Mouse (Mus musculus) 3134 (cell line): Measurements from ENCODE around the gene Ctnnbl1.

Experiments used
- DNase-seq: peaks from one replicate; pipeline ENCODE4 v3.0.0-alpha.2; 2011; ENCODE audit warnings: low spot score; ENCODE audit not compliant: insufficient read length; ENCODE audit errors: extremely low read depth

Ctnnbl1 gene

DNA sequence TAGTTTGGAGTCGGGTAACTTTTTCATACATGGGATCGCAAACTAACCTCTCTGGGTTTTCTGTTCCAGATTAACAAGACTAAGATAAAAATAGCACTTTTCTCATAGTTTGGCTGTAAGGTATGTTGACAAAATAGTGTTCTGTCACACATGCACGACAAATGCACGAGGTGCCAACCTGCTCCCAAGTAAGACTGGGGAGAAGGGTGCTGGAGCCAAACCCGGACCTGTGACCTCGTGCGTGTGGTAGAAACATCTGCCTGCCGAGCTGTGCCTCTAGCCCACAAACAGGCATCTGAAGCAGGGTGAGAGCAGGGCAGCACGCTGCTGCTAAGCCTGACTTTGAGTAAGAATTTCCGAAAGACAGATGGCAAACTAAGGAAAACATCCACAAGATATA lies 125.1 kb downstream of the Ctnnbl1 start:
- DNase-seq, result no peak

DNA sequence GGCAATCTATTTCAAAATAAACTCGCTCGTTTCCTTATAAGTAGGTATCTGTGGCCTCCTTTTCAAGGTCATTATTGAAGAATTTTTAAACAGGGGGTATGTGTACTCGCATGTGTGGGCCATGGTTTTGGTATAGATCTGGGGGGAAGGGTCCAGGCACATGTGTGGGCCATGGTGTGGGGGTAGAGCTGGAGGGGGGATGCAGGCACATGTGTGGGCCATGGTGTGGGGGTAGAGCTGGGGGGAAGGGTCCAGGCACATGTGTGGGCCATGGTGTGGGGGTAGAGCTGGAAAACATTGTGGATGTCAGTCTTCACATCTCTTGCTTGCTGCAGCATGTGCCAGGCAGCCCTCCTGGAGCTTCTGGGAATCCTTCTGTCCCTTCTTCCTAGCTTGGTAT lies 129.9 kb downstream of the Ctnnbl1 start:
- no peak for DNase-seq

DNA sequence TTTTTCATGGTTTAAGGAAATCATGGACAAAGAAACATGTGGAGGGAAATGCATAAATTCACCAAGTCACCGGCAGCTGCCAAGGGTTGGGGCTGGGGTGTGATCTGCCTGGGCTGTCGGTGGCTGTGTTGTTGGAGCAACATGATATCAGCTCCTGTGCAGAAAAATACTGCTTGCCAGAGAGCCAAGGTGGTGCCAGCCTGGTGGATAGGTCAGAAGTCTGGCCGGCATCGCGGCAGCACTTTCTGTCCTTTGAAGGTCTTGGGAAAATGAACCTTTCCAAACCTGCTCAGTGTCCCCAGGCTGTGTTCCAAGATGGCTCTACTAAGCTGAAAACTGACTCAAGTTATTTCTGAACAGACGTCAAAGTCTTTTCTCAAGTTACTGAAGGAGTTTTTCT lies 133.0 kb downstream of the Ctnnbl1 start:
- DNase-seq, result no peak

DNA sequence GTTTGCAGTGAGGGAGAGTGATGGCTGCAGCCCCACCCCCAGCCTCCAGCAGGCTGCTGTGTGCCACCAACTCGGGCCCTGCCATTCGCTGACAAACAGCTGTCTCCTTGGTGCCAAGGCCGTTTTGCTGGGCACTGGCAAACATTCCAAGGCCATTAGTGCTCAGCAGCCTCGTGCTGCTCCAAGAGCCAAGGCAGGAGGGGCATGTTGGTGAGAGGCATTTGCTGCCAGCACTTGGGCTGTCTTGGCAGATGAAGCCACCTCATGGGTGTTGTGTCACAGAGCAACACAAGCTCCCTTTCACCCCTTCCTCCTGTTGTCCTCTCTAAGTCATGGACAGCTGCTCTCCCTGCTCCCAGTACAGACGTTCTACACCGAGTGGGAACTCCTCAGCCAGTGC lies 136.0 kb downstream of the Ctnnbl1 start:
- peak; percentile 85 for DNase-seq

DNA sequence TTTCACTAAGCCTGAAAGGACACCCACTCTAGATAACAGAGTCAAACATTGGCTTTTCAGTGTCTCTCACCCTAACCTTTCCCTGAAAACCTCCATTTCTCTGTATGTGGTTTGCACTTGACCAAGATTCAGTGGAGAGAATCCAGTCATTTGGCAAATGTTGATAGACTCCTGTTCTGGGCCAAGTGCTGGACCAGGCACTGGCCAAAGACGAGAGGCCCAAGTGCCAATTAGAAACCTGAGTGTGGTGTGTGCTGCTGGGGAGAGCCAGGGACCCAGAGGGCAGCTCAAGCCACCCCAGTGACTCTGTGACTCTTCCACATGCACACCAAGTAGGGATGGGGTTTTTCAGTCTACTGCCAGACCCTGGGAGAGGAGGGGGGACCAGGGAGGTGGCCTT lies 136.5 kb downstream of the Ctnnbl1 start:
- DNase-seq, result no peak

DNA sequence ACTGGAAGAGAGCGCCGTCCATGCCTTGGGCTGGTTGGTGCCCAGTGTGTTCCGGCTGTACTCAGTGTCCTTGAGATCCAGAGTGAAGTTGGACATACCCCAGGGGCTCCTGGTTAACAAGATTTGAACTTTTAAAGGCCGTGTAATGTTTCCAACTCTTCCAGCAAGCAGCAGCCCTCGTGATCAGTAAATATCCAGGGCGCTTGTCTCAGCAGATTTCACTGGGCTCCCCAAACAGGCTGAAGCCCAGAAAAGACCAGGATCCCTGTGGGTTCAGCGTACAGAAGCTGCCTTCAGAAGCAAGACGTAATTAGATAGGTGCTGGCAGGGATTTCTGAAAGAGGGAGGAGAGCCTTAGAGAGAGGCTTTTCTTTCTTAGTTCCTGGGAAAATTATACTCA lies 137.9 kb downstream of the Ctnnbl1 start:
- no peak for DNase-seq

DNA sequence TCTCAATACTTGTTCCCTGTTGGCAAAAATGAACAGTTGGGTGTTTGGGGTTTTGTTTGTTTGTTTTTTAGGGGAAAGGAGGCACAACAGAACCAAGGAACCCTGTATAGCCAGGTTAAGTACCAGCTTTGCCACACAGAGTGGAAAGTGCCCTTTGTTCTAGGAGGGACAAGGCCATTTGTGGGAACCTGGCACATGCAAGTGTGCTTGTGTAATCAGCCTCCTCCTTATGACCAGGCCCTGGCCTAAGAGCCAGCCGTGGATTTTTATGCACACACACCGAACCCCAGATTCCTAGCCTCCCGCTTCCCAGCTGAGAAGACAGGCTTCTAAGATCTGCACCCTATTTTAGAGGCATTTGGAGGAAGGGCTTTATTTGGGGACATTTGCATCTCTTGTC lies 140.2 kb downstream of the Ctnnbl1 start:
- no peak for DNase-seq

DNA sequence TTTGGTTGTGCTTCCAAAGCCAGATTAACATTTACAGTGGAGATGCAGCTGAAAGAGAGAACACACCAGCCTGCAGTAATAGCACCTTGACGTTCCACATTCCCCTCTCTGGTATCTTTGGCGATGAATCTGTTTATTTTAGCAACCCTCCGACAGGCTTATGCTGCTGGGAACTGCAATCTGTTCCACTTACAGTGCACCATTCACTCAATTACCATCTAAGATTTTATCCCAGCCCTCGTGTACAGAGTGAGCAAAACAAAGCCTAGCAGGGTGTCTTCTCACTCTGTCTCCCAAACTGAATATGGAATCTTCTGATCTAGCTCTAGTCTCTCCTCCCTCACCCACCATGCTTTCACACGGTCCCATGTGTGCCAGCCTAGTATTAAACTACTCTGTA lies 140.8 kb downstream of the Ctnnbl1 start:
- no peak for DNase-seq

DNA sequence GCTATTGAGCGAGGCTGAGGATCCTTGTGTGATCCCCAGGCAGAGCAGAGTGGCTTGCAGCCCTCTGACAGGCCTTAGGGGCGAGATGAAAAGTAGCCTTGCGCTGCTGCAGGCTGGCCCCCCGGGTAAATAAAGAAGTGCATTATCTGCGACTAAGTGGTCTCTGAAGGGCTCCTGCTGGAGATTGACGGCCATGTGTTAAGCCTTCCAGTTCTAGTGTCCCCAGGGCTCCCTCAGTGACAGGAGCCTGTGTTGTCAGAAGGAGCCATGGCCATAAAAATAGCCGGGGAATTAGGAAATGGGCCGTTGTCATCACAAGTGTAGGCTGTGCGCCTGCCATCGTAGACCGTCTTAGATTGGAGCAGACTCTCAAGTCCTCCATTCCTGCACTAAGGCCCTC lies 144.7 kb downstream of the Ctnnbl1 start:
- DNase-seq, result no peak

DNA sequence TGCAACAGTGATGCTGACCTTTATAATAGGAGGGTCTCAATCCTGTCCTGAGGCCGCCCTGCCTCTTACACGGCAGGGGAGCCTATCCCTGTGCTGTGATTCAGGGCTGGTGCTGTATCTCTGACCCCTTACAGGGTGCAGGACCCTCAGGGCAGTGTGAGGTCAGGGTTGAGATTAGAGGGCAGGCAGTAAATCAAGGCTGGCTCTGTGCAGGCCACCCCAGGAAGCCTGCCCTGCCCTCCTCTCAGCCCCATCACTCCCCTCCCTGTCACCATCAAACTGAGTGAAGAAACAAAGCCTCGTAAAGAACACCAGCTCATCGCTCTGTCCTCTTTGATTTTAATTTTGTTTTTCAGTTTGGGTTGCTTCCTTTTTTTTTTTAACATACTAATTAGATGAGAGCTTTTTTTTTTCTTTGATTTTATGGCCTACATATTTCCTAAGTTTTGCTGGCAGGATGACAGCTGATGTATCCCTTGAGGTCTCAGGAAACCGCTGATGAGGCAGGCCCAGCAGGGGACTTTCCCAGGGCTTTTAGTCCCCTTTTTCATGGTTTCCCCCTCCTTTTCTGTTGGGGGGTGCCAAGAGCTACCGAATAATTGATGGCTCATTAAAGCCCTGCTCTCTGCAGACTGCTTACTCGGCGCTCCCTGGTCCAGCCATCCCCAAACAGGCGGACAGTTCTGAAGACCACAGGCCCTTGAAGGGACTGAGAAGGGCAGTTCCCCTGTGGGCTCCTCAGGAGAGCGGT lies 150.2 kb downstream of the Ctnnbl1 start:
- DNase-seq, result no peak

DNA sequence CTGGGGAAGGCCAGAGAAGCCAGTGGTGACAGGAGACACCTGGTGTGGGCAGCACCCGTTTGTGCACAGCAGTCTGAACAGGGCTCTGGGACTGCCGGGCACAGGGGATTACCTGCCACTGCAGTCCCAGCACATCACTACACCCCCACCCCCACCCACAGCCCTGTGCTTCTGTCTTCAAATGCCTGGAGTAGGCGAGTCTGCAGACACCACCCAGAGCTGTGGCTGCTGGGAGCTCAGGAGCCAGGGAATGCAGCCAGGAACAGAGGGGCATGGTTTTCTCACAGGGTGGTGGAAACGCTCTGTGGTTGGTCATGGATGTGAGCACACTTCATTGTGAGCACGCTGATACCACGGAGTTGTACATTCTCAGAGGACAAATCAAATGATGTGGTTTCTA lies 154.0 kb downstream of the Ctnnbl1 start:
- DNase-seq, result no peak

DNA sequence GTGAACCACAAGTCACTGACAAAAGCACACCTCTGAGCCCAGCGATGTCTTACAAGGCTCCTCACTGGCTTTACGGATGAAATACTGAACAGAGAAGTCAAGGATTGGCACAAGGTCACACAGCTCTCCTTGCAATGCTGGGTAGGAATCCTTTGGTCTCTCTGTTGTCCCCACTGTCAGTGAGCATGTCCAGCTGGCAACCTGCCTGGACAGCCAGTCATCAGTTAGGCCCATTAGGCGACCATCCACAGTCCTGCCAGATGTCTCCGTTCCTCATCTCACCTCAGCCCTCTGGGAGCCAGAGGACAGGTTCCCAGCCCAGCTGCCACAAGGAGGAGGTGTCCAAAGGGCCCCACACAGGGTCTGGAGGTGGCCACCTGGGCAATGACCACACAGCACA lies 159.9 kb downstream of the Ctnnbl1 start:
- peak; percentile 56 for DNase-seq

DNA sequence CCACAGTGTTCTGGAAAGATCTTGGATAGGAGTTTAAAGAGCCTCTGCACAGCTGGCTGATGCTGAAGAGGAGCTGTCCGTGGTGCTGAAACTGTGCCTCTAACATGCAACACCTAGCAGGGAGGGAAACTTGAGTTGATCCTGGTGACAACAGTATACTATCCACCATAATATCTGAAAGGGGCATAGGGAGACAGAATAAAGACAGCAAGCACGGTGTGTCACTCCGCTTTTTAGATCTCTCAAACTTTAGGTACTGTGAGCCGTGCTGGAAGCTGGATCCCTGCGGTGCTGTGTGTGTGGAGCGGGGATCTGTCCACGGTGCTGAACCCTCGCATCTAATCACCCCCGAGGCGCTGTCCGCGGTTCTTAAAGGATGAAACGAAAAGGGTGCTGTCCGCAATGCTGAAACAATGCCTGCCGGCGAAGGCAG lies 176.0 kb downstream of the Ctnnbl1 start:
- peak; percentile 54 for DNase-seq

DNA sequence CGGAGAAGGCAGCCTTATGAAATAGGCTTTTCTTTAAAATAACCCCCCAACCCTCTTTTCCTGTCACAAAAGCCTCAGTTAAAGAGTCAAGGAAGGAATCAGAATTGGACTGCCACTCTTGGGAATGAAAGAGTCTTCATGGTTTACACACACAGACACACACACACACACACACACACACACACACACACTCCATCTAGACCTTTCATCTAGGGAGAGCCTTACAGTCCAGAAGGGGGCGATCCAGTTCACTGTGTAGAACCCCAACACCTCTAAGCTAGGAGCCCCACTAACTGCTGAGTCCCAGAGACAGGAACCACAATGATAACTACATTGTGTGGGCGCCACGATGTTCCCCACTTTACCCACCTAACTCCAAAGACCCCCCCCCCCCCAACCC lies 176.5 kb downstream of the Ctnnbl1 start:
- DNase-seq, result no peak

DNA sequence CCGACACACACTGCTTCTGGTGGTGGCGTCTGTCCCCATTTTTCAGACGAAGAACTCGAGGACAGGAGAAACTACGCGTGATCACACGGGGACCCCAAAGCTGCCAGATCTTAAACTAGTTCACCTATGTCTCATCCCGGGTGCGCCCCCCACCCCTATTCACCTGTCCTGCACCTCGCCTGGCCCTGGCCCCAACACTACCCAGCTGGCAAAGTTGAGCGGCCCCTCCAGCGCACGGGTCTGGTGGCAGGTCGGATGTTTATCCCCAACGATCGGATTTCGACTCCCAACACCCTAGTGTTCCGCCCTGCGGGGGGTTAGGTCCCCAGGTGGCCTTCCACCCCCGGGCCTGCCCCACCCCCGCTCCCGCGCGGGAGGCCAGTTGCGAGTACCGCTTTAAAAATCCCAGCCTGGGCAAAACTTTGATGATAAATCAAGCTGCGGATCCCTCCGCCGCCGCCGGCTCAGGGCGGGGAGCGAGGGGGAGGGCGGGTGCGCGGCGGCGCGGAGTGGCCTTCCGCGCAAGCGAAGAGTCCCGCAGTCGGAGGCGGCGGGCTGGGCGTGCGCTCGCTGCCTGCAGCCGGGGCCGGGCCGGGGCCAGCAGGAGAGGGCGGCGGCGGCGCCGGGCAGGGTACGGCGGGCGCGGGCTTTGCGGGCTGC lies 177.0 kb downstream of the Ctnnbl1 start, which contains the start of gene Vstm2l:
TSS of gene Vstm2l (plus strand) at position 549 of the 660 bp plus-strand sequence.
- no peak for DNase-seq

DNA sequence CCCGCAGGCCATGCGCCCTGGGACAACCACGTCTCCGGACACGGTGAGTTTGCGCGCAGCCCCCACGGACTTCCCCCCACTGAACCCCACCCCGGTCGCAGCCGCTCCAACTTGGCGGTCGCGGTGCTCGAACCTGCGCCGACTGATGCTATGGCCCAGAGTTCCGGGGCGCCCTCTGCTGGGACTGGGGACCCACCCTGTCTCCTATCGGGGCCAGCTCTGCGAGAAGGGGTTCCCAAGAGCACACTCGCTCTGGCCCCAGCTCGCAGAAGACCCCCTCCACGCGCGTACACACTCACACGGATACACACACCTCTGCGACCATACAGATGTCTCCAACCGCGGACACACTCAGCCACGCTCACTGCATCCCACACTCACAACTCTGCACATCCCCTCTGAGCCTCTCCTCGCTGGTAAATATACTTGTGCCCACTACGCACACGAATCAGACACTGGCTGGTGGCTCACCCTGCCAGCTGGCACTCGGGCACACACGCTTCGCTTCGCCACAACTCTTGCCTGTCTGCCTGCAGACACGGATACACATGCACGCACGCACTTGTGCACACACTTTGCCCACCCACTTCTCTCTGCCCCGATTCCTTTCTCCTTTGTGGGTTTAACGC lies 177.8 kb downstream of the Ctnnbl1 start:
- no peak for DNase-seq

DNA sequence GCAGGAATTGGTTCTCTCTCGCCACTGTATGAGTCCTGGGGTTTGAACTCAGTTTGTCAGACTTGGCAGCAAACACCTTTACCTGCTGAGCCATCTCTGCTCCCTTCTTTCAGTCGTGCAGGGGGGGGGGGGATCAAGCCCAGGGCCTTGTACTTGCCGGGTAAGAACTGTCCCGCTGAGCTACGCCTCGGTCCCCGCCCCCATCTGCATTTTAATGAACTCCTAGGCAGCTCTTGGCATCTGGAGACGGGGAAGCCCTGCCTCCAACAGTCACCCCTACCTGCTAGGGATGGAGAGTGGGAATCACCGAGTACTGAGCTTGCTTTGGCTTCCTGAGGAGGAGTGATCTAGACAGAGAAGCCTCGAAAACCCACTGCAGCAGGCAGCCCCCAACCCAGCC lies 181.3 kb downstream of the Ctnnbl1 start:
- DNase-seq, result no peak

DNA sequence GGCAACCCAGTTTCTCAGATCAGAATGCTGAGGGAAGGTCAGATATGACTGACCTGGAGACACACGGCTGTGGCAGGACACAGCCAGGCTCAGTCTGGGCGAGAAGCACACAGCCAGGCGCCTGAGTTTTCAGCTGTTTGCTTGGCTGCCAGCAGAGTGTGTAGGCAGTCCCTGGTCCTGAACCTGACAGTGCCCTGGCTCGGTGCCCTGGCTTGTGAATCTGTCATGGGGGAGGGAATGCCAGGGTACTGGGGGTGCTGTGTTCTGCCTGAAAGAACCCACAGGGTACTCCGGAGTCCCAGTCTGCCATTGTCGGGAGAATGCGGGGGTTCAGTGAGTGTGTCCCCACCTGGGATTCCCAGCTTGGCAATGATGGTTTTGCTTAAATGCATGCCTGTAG lies 184.3 kb downstream of the Ctnnbl1 start:
- no peak for DNase-seq

DNA sequence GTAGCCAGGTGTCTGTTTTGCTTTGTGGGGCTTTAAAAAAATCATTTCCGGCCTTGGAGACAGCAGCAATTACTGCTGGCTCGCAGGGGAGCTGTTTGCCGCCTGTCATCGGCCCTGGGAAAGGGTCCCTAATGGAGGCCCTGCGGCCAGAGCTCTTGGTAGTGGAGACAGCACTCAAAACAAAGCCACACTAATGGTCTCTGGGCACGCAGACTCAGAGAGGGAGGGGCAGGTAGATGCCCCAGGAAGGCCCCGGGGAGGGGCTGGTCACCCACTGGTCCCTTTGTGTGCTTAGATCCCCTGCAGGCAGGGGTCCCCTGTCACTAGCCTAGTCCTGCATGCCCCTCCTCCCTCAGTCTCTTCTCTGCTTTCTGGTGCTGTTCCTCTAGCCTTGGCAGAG lies 186.2 kb downstream of the Ctnnbl1 start:
- DNase-seq, result no peak

DNA sequence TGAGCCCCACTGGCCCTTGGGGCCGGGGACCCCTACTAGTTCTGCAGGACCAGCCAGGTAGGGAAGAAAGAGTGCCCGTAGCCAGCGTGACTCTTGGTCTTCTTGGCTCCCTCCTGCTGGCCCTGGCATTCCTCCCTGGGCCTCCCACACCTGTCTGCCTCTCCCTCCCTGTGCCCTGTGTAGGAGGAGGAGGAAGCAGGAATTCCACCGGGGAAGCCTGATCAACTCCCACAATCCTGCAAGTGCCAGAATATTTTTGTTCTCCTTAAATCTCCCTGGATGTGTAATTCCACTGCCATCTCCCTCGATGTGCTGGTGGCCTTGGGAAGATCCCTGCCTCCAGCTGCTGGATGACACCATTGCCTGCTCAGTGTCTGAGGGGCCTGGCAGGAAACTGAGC lies 187.3 kb downstream of the Ctnnbl1 start:
- DNase-seq, result no peak

DNA sequence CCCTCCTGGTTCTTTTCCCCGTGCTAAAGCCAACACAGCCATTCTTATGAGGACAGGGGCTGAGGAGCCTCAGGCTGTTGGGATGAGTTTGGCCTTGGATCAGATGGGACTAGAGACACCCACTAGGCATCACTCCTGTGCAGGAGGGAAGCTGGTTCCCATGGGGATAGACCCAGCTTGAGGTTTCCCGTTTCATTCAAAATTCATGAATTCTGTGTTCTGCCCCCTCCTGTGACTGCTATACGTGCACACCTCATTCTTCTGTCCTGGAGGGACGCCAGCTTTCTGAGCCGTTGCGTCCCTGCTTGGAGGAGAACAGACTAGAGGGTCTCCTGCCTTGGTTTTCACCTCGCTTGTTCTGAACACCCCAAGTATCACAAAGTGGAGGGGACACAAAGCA lies 189.3 kb downstream of the Ctnnbl1 start:
- no peak for DNase-seq

DNA sequence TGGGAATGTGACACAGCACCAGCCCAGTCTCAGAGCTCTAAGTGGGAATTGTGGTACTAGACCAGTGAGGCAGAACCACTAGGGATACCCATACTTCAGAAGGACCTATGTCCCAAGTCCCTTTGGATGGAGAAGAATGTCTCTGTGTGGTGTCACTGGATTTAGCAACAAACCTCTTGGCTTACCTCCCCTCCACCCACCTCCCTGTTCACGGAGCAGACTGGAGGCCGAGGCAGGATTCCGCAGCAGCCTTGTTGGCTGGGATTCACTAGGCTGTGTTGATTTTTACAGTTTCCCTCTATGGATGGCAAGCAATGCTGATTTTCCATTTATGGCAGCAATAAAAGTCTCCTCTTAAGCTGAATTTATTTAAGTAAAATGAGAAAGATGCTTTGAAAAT lies 189.7 kb downstream of the Ctnnbl1 start:
- DNase-seq, result no peak
